Mouse (Mus musculus): Measurements from ENCODE around the gene Grin2c.

The Grin2c gene

GRCm38 (mm10) chr11:115202316-115202715, 64.7 kb downstream of the Grin2c start:
- peak; percentile 79 for DNase-seq (ENCODE audit: low read depth, low spot score)

- DNase-seq (ENCODE audit: low read depth, low spot score): no peak
Observed at GRCm38 (mm10) chr11:115200520-115200919, 66.5 kb downstream of the Grin2c start.

Data from 3T3-L1 (cell line).